Mouse (Mus musculus) C2C12 (cell line): Measurements from ENCODE around the gene Smtnl2.

Source experiments
- CEBPB ChIP-seq: IDR thresholded peaks from one replicate; pipeline ENCODE4 v1.6.1; 2011; ENCODE audit warnings: low read depth, mild to moderate bottlenecking, control low read depth, moderate library complexity
- CTCF ChIP-seq: IDR thresholded peaks from one replicate; pipeline ENCODE4 v1.5.1; 2011; ENCODE audit not compliant: control insufficient read depth, insufficient read depth, insufficient read length
- MAX ChIP-seq: IDR thresholded peaks from one replicate; pipeline ENCODE4 v1.6.1; 2011; ENCODE audit warnings: mild to moderate bottlenecking, control low read depth

GRCm38 (mm10) chr11:72348563-72348962, 63.0 kb downstream of the Smtnl2 start:
- no peak for TF ChIP-seq CEBPB
- TF ChIP-seq CTCF = no peak
- no peak for TF ChIP-seq MAX
